Comparison of ENCODE assay signal across 22 mouse cellular contexts in the genomic region with DNA sequence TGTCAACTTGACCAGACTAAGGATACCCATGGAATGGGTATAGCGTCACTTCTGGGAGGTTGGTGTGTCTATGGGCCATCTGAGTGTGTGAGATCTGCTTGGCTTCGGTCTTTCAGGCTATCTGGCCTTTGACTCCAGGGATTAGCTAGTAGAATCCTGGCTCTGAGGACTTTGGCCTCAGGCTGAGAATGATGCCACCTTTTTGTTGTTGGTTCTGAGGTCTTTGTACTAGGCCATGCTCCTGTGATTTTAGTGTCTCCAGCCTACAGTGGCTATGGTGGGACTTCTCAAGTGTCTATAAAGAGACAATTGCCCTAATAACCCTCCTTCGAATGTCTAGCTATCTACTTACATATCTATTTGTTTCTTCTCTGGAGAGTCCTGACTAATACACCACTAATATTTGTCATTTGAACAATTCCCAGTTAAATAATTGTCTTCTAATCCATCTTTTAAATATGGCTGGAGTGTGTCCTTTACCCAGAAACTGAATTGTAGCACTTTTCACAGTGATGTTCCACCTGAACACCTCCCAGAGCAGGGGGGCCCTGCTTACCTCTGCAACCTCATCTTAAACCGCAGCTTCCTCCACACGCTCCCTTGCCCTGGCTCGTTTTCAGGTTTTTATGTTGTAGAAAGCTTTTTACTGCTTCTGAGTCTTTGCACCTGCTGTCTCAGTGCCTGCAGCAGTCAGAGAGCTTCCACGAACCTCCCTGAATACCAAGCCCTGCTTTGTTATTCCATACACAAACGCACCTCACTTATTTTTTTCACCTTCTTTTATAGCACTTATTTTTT.
DNase-seq lines count a peak whose midpoint lies in the region; ATAC-seq and TF ChIP-seq lines count a peak whose summit lies in the region.
"Had no signal": no experiment of that assay in that cellular context is flagged by ENCODE, and none has a peak within 500 bp of the region (broad histone marks: within the 10 kb centered on the region; RNA-seq: fewer than 3 reads in every experiment).

No protein-coding gene starts in this region.

- H3K4me1 ChIP-seq in kidney, embryonic 14.5 days (ENCODE audit: control insufficient read depth, insufficient read depth, low read length): no peaks in the 10 kb centered on the region
- H3K4me1 ChIP-seq: embryonic facial prominence, embryonic 10.5 days; heart, embryonic 10.5 days; hindbrain, embryonic 13.5 days had no signal

- no peak overlapping the region for H3K4me3 ChIP-seq in kidney, embryonic 14.5 days (ENCODE audit: low read length)
- H3K4me3 ChIP-seq in left cerebral cortex, adult 2 months: no peak overlapping the region
- H3K4me3 ChIP-seq: embryonic facial prominence, embryonic 10.5 days; forebrain, embryonic 13.5 days; gastrocnemius, adult 2 months; heart, embryonic 10.5 days; hindbrain, embryonic 13.5 days had no signal

- no peak for DNase-seq in cerebellum, adult 8-10 months
- DNase-seq in kidney, adult 18-20 months: peak; percentile 5
- DNase-seq in kidney, postnatal 10 days: peak; percentile 7
- no peak for DNase-seq in adrenal gland, adult 2 months
- no peak for DNase-seq in left cerebral cortex, adult 2 months (ENCODE audit: extremely low spot score in 1 of 2, low spot score in 2 of 2)
- DNase-seq in gastrocnemius, postnatal 25 days: no peak
- DNase-seq: adrenal gland, postnatal 14 days; B cell, adult 2 months; cerebellum, adult 18-20 months; cerebellum, postnatal 10 days; gastrocnemius, adult 2 months; gastrocnemius, postnatal 36 days; heart, adult 11 months; heart, postnatal 10 days had no signal

- TF ChIP-seq CTCF in left cerebral cortex, adult 2 months (IDR thresholded peaks at IDR 0.05): no peak

- H3K27me3 ChIP-seq in kidney, embryonic 14.5 days (ENCODE audit: control insufficient read depth, insufficient read depth, low read length): no peaks in the 10 kb centered on the region
- H3K27me3 ChIP-seq: forebrain, embryonic 13.5 days; hindbrain, embryonic 13.5 days had no signal

- no peak overlapping the region for H3K27ac ChIP-seq in kidney, embryonic 14.5 days (ENCODE audit: low read depth, low read length)
- H3K27ac ChIP-seq in left cerebral cortex, adult 2 months: no peak overlapping the region
- H3K27ac ChIP-seq: embryonic facial prominence, embryonic 10.5 days; forebrain, embryonic 13.5 days; gastrocnemius, adult 2 months; heart, embryonic 10.5 days; hindbrain, embryonic 13.5 days had no signal

- H3K4me2 ChIP-seq in kidney, embryonic 14.5 days (replicated peaks; ENCODE audit: low read depth, low read length): no peak overlapping the region
- H3K4me2 ChIP-seq: forebrain, embryonic 13.5 days; hindbrain, embryonic 13.5 days had no signal

- H3K9me3 ChIP-seq in kidney, embryonic 14.5 days (ENCODE audit: control insufficient read depth, low read length): no peaks in the 10 kb centered on the region
- H3K9me3 ChIP-seq: embryonic facial prominence, embryonic 10.5 days; forebrain, embryonic 13.5 days; heart, embryonic 10.5 days; hindbrain, embryonic 13.5 days had no signal

- H3K9ac ChIP-seq in kidney, embryonic 14.5 days (ENCODE audit: low read depth, low read length): no peak overlapping the region
- H3K9ac ChIP-seq: forebrain, embryonic 13.5 days; hindbrain, embryonic 13.5 days had no signal

- 35% methylated on average over 8 of the region's 8 CpGs for WGBS in kidney, embryonic 14.5 days

- intact Hi-C loops in left cerebral cortex, adult 2 months (cut with DNase I): no loop called here

- H3K36me3 ChIP-seq in kidney, embryonic 14.5 days (ENCODE audit: control insufficient read depth, insufficient read depth, low read length): no peaks in the 10 kb centered on the region
- H3K36me3 ChIP-seq: embryonic facial prominence, embryonic 10.5 days; G1E; heart, embryonic 10.5 days; hindbrain, embryonic 13.5 days had no signal

- ATAC-seq in cerebellum, adult (ENCODE audit: insufficient number of reproducible peaks, low FRiP score, low TSS enrichment): 0 out of 2 replicates have a peak, but pooled peaks have one; percentile 20
- peak; percentile 80 for ATAC-seq in kidney, embryonic 14.5 days (ENCODE audit: low FRiP score, low TSS enrichment)
- ATAC-seq: CD4-positive, CD25-positive, alpha-beta regulatory T cell, adult 4 months; forebrain, embryonic 13.5 days had no signal

Comparison
In these comparisons a context has a peak if more than half of its experiments do, and no peak if none do; other contexts are left out.
1. DNase-seq: peak in kidney, adult 18-20 months (single experiment) and kidney, postnatal 10 days (single experiment); none in cerebellum, adult 8-10 months (single experiment), adrenal gland, adult 2 months (single experiment), left cerebral cortex, adult 2 months (0 of 2) and gastrocnemius, postnatal 25 days (single experiment).